Mouse (Mus musculus) liver, adult 2 months (tissue): Measurements from ENCODE around the gene Gm20479. TPM values are rescaled to one million over a fixed set of nuclear protein-coding genes. Genes with fewer than 3 reads are reported as not detected.

Experiments used
- DNase-seq: peaks from one replicate; pipeline ENCODE4 v3.0.0-alpha.2; 2011; ENCODE audit warnings: low read depth, low spot score; ENCODE audit errors: extremely low read depth
- H3K27ac ChIP-seq: fragments of 200-500 bp; replicated peaks from 2 replicates; pipeline ENCODE4 v1.5.1; 2012; ENCODE audit warnings: low read depth, mild to moderate bottlenecking, control low read depth, inconsistent platforms, low read length; ENCODE audit not compliant: insufficient read depth
- H3K27me3 ChIP-seq: fragments of 200-500 bp; 2 replicates; pipeline ENCODE4 v1.6.1; 2012; ENCODE audit warnings: mild to moderate bottlenecking, moderate library complexity, low read length, inconsistent platforms; ENCODE audit not compliant: control insufficient read depth, insufficient read depth
- H3K36me3 ChIP-seq: fragments of 200-500 bp; 2 replicates; pipeline ENCODE4 v1.6.1; 2012; ENCODE audit warnings: low read length, inconsistent platforms; ENCODE audit not compliant: control insufficient read depth, insufficient read depth
- H3K4me1 ChIP-seq: fragments of 200-500 bp; 2 replicates; pipeline ENCODE4 v1.6.1; 2011; ENCODE audit warnings: low read length; ENCODE audit not compliant: control insufficient read depth, insufficient read depth
- H3K4me3 ChIP-seq: fragments of 200-500 bp; 2 replicates; pipeline ENCODE4 v1.5.1; 2011; ENCODE audit warnings: low read depth, mild to moderate bottlenecking, control low read depth, low read length, moderate library complexity; ENCODE audit not compliant: insufficient read depth
- H3K79me2 ChIP-seq: fragments of 200-500 bp; 2 replicates; pipeline ENCODE4 v1.6.1; 2012; ENCODE audit warnings: inconsistent platforms, mild to moderate bottlenecking, low read length, moderate library complexity; ENCODE audit not compliant: control insufficient read depth, insufficient read depth
- H3K9ac ChIP-seq: fragments of 200-500 bp; 2 replicates; pipeline ENCODE4 v1.6.1; 2012; ENCODE audit warnings: low read depth, mild to moderate bottlenecking, control low read depth, inconsistent platforms, low read length
- CTCF ChIP-seq: fragments of 200-500 bp; IDR thresholded peaks from 2 replicates; pipeline ENCODE4 v1.5.1; 2011; ENCODE audit warnings: low read depth, low read length, control low read depth
- POLR2A ChIP-seq: fragments of 200-500 bp; IDR thresholded peaks from 2 replicates; pipeline ENCODE4 v1.6.1; 2011; ENCODE audit warnings: low read length, control low read depth; ENCODE audit not compliant: insufficient read depth; ENCODE audit errors: extremely low read depth
- WGBS: fragments of 180-500 bp; shearing (Covaris S2); methylation state at CpG from one replicate; pipeline ENCODE4 v1.1.7; 2018; 5-methylcytosine and 5-hydroxymethylcytosine counted together
- polyA plus RNA-seq: library from polyadenylated mRNA; depleted of rRNA; stranded (reverse); fragments of >200 nt; gene quantifications from 2 replicates; pipeline ENCODE4 v1.2.3, GENCODE M21; 2012
- total RNA-seq: library from RNA; depleted of rRNA; stranded (reverse); fragments of >200 nt; gene quantifications from 2 replicates; pipeline ENCODE4 v1.2.3, GENCODE M21; 2014

Gene Gm20479
- total and polyA plus RNA-seq, 2 experiments: not detected

DNA sequence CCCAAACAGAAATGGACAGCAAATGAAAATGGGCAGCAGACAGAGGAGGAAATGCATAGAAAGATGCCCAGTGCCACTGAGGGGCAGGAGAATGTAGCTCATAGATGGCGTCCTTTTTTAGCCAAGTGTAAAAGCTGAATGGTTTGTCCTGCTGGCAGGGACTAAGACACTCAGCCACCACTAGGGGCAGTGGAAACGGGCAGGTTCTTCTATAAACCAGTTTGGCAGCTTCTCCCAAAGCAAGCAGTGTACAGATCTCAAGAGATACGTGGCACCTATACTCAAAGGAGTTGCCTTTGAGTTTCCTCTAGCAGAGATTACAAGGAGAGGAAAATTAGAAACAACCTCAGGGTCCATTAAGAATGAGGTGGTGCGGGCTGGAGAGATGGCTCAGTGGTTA is 21.2 kb upstream of the Gm20479 start:
- H3K27me3 ChIP-seq: peaks cover 12% of the 10 kb centered on the region
- no peak overlapping the region for H3K9ac ChIP-seq
- no peaks in the 10 kb centered on the region for H3K36me3 ChIP-seq
- no peak for DNase-seq
- no peak overlapping the region for H3K4me3 ChIP-seq
- TF ChIP-seq POLR2A (no peak), CTCF (peak; percentile 32; the same call in 1 of the 2 replicates)
- no peaks in the 10 kb centered on the region for H3K4me1 ChIP-seq
- WGBS: 17% methylated on average over 4 of the region's 4 CpGs
- H3K79me2 ChIP-seq: no peaks in the 10 kb centered on the region
- H3K27ac ChIP-seq: no peak overlapping the region

DNA sequence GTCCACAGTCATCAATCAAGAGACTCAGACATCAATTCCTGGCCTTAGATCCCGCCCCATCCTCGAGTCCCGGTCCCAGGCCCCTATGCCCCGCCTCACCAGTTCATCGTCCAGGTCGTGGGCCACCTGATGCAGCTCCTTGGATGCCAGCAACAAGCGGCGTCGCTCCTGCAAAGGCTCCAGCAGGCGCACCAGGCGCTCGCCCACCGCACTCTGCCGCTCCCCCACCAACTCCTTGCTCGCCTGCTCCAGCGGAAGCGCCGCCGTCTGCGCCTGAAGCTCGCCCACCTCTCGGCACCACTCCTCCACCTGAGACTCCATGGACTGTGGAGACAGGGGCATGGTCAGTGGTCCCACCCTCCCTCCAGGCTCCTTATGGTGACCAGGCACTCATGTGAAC is 18.1 kb upstream of the Gm20479 start:
- Histone ChIP-seq H3K27ac (no peak overlapping the region), H3K79me2 (no peaks in the 10 kb centered on the region), H3K27me3 (peaks cover 21% of the 10 kb centered on the region), H3K4me1 (no peaks in the 10 kb centered on the region), H3K36me3 (no peaks in the 10 kb centered on the region), H3K4me3 (no peak overlapping the region), H3K9ac (no peak overlapping the region)
- TF ChIP-seq CTCF (no peak), POLR2A (no peak)
- DNase-seq: no peak
- WGBS: 4% methylated on average over 22 of the region's 22 CpGs

DNA sequence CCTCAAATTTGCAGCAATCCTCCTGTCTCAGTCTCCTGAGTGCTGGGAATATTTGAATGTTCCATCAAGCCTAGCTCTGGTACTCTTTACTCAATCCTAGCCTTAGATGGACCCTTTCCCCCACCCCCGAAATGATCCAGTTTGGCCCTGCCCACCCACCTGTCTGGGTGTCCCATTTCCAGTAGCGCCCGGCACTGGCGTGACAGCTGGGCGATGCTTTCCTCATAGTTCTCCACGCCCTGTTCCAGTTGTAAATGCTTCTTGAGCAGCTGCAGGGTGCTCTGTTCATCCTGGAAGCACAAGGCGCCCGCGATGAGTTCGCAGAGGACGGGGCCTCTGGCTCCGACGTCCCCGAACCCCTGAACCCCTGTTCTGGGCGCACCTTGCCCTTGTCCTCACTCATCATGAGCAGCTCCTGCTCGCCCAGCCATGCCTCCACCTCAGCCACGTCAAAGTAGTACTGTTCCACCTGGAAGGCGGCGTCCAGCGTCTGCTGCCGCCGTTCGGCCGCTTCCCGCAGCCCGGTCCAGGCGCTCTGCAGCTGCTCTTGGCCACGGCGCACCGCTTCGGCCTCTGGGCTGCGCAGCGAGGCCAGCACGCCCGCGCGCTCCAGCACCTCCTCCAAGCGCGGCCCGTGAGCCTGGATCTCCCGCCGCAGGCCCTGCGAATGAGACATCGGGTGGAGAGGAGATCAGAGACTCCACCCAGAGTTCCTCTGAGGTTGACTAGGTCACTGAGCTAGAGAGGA is 14.7 kb upstream of the Gm20479 start:
- no peak for DNase-seq
- no peak overlapping the region for H3K9ac ChIP-seq
- no peaks in the 10 kb centered on the region for H3K79me2 ChIP-seq
- no peak for TF ChIP-seq POLR2A
- TF ChIP-seq CTCF: no peak
- no peak overlapping the region for H3K4me3 ChIP-seq
- WGBS: 6% methylated on average over 44 of the region's 44 CpGs
- no peaks in the 10 kb centered on the region for H3K4me1 ChIP-seq
- peaks cover 32% of the 10 kb centered on the region for H3K27me3 ChIP-seq
- no peaks in the 10 kb centered on the region for H3K36me3 ChIP-seq
- H3K27ac ChIP-seq: no peak overlapping the region

DNA sequence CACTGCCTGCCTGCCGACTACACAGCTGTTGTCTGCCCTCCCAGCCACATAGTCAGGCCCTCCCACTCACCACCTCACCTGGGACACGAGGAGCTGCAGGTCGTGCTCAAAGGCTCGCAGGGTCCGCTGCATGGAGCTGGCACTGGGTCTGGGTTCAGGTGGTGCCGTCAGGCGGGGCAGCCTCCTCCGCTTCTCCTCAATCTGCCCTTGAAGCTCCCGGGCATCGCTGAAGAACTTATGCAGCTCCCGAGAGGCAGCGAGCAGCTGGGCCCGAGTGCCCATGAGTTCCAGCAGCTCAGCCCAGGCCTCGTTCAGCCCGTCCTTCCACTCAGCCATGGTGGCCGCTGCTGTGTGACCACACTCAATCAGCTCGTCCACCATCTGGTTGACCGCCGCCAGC is 11.9 kb upstream of the Gm20479 start:
- Histone ChIP-seq H3K9ac (no peak overlapping the region), H3K27me3 (peaks cover 37% of the 10 kb centered on the region)
- 86% methylated on average over 19 of the region's 19 CpGs for WGBS

DNA sequence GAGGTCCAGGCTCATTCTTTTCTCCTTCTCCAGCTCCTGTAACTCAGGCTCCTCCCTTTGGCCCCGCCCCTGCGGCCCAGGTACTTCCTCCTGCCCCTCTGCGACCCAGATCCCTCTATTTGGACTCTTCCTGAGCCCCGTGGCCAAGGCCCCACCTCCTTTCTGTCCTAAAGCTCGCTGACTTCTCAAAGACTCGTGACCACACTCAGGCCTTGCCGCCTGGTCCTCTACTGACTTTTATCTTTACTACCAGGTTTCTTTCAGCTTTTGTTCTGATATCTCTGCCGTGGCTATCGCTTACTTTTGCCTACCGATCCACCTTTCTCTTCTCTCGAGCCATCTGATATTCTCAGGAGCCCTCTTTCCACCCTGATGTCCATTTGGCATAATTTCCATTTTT is 10.8 kb upstream of the Gm20479 start:
- DNase-seq: no peak
- Histone ChIP-seq H3K27me3 (peaks cover 42% of the 10 kb centered on the region), H3K9ac (no peak overlapping the region), H3K36me3 (no peaks in the 10 kb centered on the region), H3K4me3 (no peak overlapping the region), H3K27ac (no peak overlapping the region), H3K4me1 (no peaks in the 10 kb centered on the region), H3K79me2 (no peaks in the 10 kb centered on the region)
- WGBS: 24% methylated on average over 11 of the region's 11 CpGs
- no peak for TF ChIP-seq POLR2A
- TF ChIP-seq CTCF: no peak

More for the DNA sequence above, 11.9 kb upstream of the Gm20479 start:
- Histone ChIP-seq H3K4me3 (no peak overlapping the region), H3K36me3 (no peaks in the 10 kb centered on the region), H3K27ac (no peak overlapping the region), H3K4me1 (no peaks in the 10 kb centered on the region), H3K79me2 (no peaks in the 10 kb centered on the region)
- TF ChIP-seq POLR2A (no peak), CTCF (no peak)
- no peak for DNase-seq
